Comparison of ENCODE assay signal across 8 mouse cellular contexts in genomic region chr8:88454906-88455305, GRCm38 (mm10).
DNase-seq lines count a peak whose midpoint lies in the region; ATAC-seq and TF ChIP-seq lines count a peak whose summit lies in the region.

No protein-coding gene starts in this region.

- ATAC-seq in heart, embryonic 14.5 days (ENCODE audit: insufficient number of reproducible peaks, insufficient read depth, low FRiP score, low read depth), result no peak
- ATAC-seq in embryonic facial prominence, embryonic 12.5 days (ENCODE audit: insufficient number of reproducible peaks, insufficient read depth, low FRiP score, low TSS enrichment), result no peak
- no peak for ATAC-seq in hindbrain, postnatal 0 days
- no peak; the same call in 1 of the 2 replicates for ATAC-seq in midbrain, embryonic 15.5 days (replicated peaks)
- ATAC-seq in erythroid progenitor cell, adult 5-6 weeks (replicated peaks; ENCODE audit: low FRiP score, poor library complexity, severe bottlenecking), result no peak

- no peaks in the 10 kb centered on the region for H3K36me3 ChIP-seq in heart, embryonic 14.5 days (ENCODE audit: control insufficient read depth, insufficient read depth, low read length)
- no peaks in the 10 kb centered on the region for H3K36me3 ChIP-seq in embryonic facial prominence, embryonic 12.5 days
- H3K36me3 ChIP-seq in hindbrain, postnatal 0 days (ENCODE audit: insufficient read depth, low read length), result no peaks in the 10 kb centered on the region
- H3K36me3 ChIP-seq in midbrain, embryonic 15.5 days (replicated peaks), result no peaks in the 10 kb centered on the region

- H3K27ac ChIP-seq in heart, embryonic 14.5 days (replicated peaks in 1 of 2; ENCODE audit: control insufficient read depth in 1 of 2, insufficient read depth in 1 of 2, low read depth in 2 of 2, low read length in 2 of 2), result no peak overlapping the region
- H3K27ac ChIP-seq in embryonic facial prominence, embryonic 12.5 days, result peak overlapping the region; percentile 75
- peak overlapping the region; percentile 84 for H3K27ac ChIP-seq in hindbrain, postnatal 0 days
- peak overlapping the region; percentile 81 for H3K27ac ChIP-seq in midbrain, embryonic 15.5 days

- peak overlapping the region; percentile 99 for H3K4me2 ChIP-seq in heart, embryonic 14.5 days (ENCODE audit: low read length)
- peak overlapping the region; percentile 96 for H3K4me2 ChIP-seq in embryonic facial prominence, embryonic 12.5 days (replicated peaks)
- peak overlapping the region; percentile 93 for H3K4me2 ChIP-seq in hindbrain, postnatal 0 days (ENCODE audit: low read depth, low read length)
- H3K4me2 ChIP-seq in midbrain, embryonic 15.5 days, result peak overlapping the region; percentile 94

- peaks cover 10% of the 10 kb centered on the region for H3K9me3 ChIP-seq in heart, embryonic 14.5 days (ENCODE audit: control insufficient read depth, low read length)
- H3K9me3 ChIP-seq in embryonic facial prominence, embryonic 12.5 days, result peaks cover 4% of the 10 kb centered on the region; the same call in 1 of the 2 replicates
- H3K9me3 ChIP-seq in hindbrain, postnatal 0 days (ENCODE audit: low read length), result 0 out of 2 replicates have a peak, but pooled peaks cover 3% of the 10 kb centered on the region
- H3K9me3 ChIP-seq in midbrain, embryonic 15.5 days, result 0 out of 2 replicates have a peak, but pooled peaks cover 3% of the 10 kb centered on the region

- H3K9ac ChIP-seq in heart, embryonic 14.5 days (ENCODE audit: low read length), result 0 out of 2 replicates have a peak overlapping the region, but pooled peaks have one; percentile 3
- H3K9ac ChIP-seq in embryonic facial prominence, embryonic 12.5 days, result peak overlapping the region; percentile 68; the same call in 1 of the 2 replicates
- peak overlapping the region; percentile 52; the same call in 1 of the 2 replicates for H3K9ac ChIP-seq in hindbrain, postnatal 0 days (replicated peaks; ENCODE audit: low read length)
- peak overlapping the region; percentile 74; the same call in 1 of the 2 replicates for H3K9ac ChIP-seq in midbrain, embryonic 15.5 days

- 7% methylated on average over 4 of the region's 4 CpGs for WGBS in heart, embryonic 14.5 days
- 7% methylated on average over 4 of the region's 4 CpGs for WGBS in embryonic facial prominence, embryonic 12.5 days
- 1% methylated on average over 4 of the region's 4 CpGs for WGBS in hindbrain, postnatal 0 days
- WGBS in midbrain, embryonic 15.5 days, result 11% methylated on average over 4 of the region's 4 CpGs

- no peak for TF ChIP-seq CTCF in hindbrain, postnatal 0 days (IDR thresholded peaks at IDR 0.05; ENCODE audit: low read depth)

- no peak for DNase-seq in heart, adult 18-20 months
- no peak for DNase-seq in hindbrain, postnatal 0 days (ENCODE audit: low spot score)
- DNase-seq in layer of hippocampus, adult 9-10 months (ENCODE audit: low spot score), result no peak
- DNase-seq in thymus, postnatal 36 days, result no peak

- H3K4me1 ChIP-seq in heart, embryonic 14.5 days (ENCODE audit: control insufficient read depth in 2 of 2, insufficient read depth in 2 of 2, low read length in 2 of 2), result peaks cover 6 to 30% of the 10 kb centered on the region in 2 experiments
- peaks cover 31% of the 10 kb centered on the region for H3K4me1 ChIP-seq in embryonic facial prominence, embryonic 12.5 days
- peaks cover 36% of the 10 kb centered on the region; the same call in 1 of the 2 replicates for H3K4me1 ChIP-seq in hindbrain, postnatal 0 days (ENCODE audit: insufficient read depth, low read length)
- peaks cover 42% of the 10 kb centered on the region for H3K4me1 ChIP-seq in midbrain, embryonic 15.5 days

- peaks cover 58% of the 10 kb centered on the region for H3K27me3 ChIP-seq in heart, embryonic 14.5 days (ENCODE audit: control insufficient read depth, insufficient read depth, low read length)
- peaks cover 55% of the 10 kb centered on the region for H3K27me3 ChIP-seq in embryonic facial prominence, embryonic 12.5 days
- H3K27me3 ChIP-seq in hindbrain, postnatal 0 days (ENCODE audit: insufficient read depth, low read length), result 0 out of 2 replicates have a peak, but pooled peaks cover 7% of the 10 kb centered on the region
- H3K27me3 ChIP-seq in midbrain, embryonic 15.5 days (replicated peaks), result 0 out of 2 replicates have a peak, but pooled peaks cover 6% of the 10 kb centered on the region

- peak overlapping the region in 1 of 2 experiments; percentile 59; a peak in 2 of 4 replicates for H3K4me3 ChIP-seq in heart, embryonic 14.5 days (ENCODE audit: control insufficient read depth in 1 of 2, insufficient read depth in 1 of 2, low read depth in 1 of 2, low read length in 2 of 2)
- peak overlapping the region; percentile 53; the same call in 1 of the 2 replicates for H3K4me3 ChIP-seq in embryonic facial prominence, embryonic 12.5 days
- no peak overlapping the region for H3K4me3 ChIP-seq in hindbrain, postnatal 0 days (ENCODE audit: low read length)
- peak overlapping the region; percentile 51; the same call in 1 of the 2 replicates for H3K4me3 ChIP-seq in midbrain, embryonic 15.5 days

Comparison
In these comparisons a context has a peak if more than half of its experiments do, and no peak if none do; other contexts are left out.
1. H3K27ac ChIP-seq: peak in embryonic facial prominence, embryonic 12.5 days (single experiment), hindbrain, postnatal 0 days (single experiment) and midbrain, embryonic 15.5 days (single experiment); none in heart, embryonic 14.5 days (0 of 2).
2. H3K9ac ChIP-seq: peak in every context shown above with its lines; median percentile 74 in midbrain, embryonic 15.5 days; 68 in embryonic facial prominence, embryonic 12.5 days; 52 in hindbrain, postnatal 0 days; 3 in heart, embryonic 14.5 days.
3. Peak in every context shown above with its lines, with median percentiles within 50 percentile points of each other: H3K4me2 ChIP-seq.